Mouse (Mus musculus): ENCODE data around the gene Gm6657. TPM values are rescaled to one million over a fixed set of nuclear protein-coding genes. Genes with fewer than 3 reads are reported as not detected.
A peak's percentile ranks its signal among the peaks of the same experiment; 100 is the strongest.

The Gm6657 gene
- polyA plus RNA-seq, 1 experiment = not detected

- WGBS = 79% methylated on average over 5 of the region's 5 CpGs
- TF ChIP-seq POLR2A (IDR thresholded peaks at IDR 0.05; ENCODE audit: low read depth, low read length) (no peak), CTCF (conservative IDR thresholded peaks at IDR 0.05; ENCODE audit: insufficient read depth, insufficient read length, low read depth, low read length) (no peak)
- Histone ChIP-seq H3K27me3 (replicated peaks; ENCODE audit: control insufficient read depth, insufficient read depth, low read length) (no peaks in the 10 kb centered on the region), H3K4me1 (ENCODE audit: control insufficient read depth, insufficient read depth, low read length) (peaks cover 4% of the 10 kb centered on the region), H3K36me3 (ENCODE audit: control insufficient read depth, insufficient read depth, low read length) (no peaks in the 10 kb centered on the region), H3K4me3 (ENCODE audit: insufficient read depth, low read depth, low read length) (no peak overlapping the region), H3K27ac (ENCODE audit: insufficient read depth, low read depth, low read length) (no peak overlapping the region)
- DNase-seq = no peak
Observed at GRCm38 (mm10) chr12:78203646-78204045, 9.6 kb downstream of the Gm6657 start.

- no peak overlapping the region for H3K4me3 ChIP-seq (ENCODE audit: insufficient read depth, low read depth, low read length)
- peak overlapping the region; percentile 86 for H3K27ac ChIP-seq (ENCODE audit: insufficient read depth, low read depth, low read length)
- no peaks in the 10 kb centered on the region for H3K36me3 ChIP-seq (ENCODE audit: control insufficient read depth, insufficient read depth, low read length)
- peak; percentile 69 for DNase-seq
- 3% methylated on average over 5 of the region's 5 CpGs for WGBS
- H3K27me3 ChIP-seq (replicated peaks; ENCODE audit: control insufficient read depth, insufficient read depth, low read length) = no peaks in the 10 kb centered on the region
- TF ChIP-seq POLR2A (IDR thresholded peaks at IDR 0.05; ENCODE audit: low read depth, low read length) (no peak), CTCF (conservative IDR thresholded peaks at IDR 0.05; ENCODE audit: insufficient read depth, insufficient read length, low read depth, low read length) (peak; percentile 43)
- H3K4me1 ChIP-seq (ENCODE audit: control insufficient read depth, insufficient read depth, low read length) = peaks cover 7% of the 10 kb centered on the region
Observed at GRCm38 (mm10) chr12:78205915-78206570, 12.0 kb downstream of the Gm6657 start.

GRCm38 (mm10) chr12:78206571-78206960 lies 12.5 kb downstream of the Gm6657 start:
- TF ChIP-seq POLR2A (IDR thresholded peaks at IDR 0.05; ENCODE audit: low read depth, low read length) (no peak), CTCF (conservative IDR thresholded peaks at IDR 0.05; ENCODE audit: insufficient read depth, insufficient read length, low read depth, low read length) (no peak)
- Histone ChIP-seq H3K4me1 (ENCODE audit: control insufficient read depth, insufficient read depth, low read length) (peaks cover 7% of the 10 kb centered on the region), H3K27ac (ENCODE audit: insufficient read depth, low read depth, low read length) (peak overlapping the region; percentile 86), H3K27me3 (replicated peaks; ENCODE audit: control insufficient read depth, insufficient read depth, low read length) (no peaks in the 10 kb centered on the region), H3K4me3 (ENCODE audit: insufficient read depth, low read depth, low read length) (no peak overlapping the region), H3K36me3 (ENCODE audit: control insufficient read depth, insufficient read depth, low read length) (no peaks in the 10 kb centered on the region)
- DNase-seq = no peak
- 84% methylated on average over 4 of the region's 4 CpGs for WGBS

- DNase-seq = peak; percentile 56
- H3K36me3 ChIP-seq (ENCODE audit: control insufficient read depth, insufficient read depth, low read length) = no peaks in the 10 kb centered on the region
- TF ChIP-seq CTCF (conservative IDR thresholded peaks at IDR 0.05; ENCODE audit: insufficient read depth, insufficient read length, low read depth, low read length) (no peak), POLR2A (IDR thresholded peaks at IDR 0.05; ENCODE audit: low read depth, low read length) (no peak)
- no peaks in the 10 kb centered on the region for H3K27me3 ChIP-seq (replicated peaks; ENCODE audit: control insufficient read depth, insufficient read depth, low read length)
- no peak overlapping the region for H3K27ac ChIP-seq (ENCODE audit: insufficient read depth, low read depth, low read length)
- H3K4me3 ChIP-seq (ENCODE audit: insufficient read depth, low read depth, low read length) = no peak overlapping the region
- H3K4me1 ChIP-seq (ENCODE audit: control insufficient read depth, insufficient read depth, low read length) = peaks cover 7% of the 10 kb centered on the region
- WGBS = 67% methylated on average over 2 of the region's 2 CpGs
Observed at GRCm38 (mm10) chr12:78209856-78210255, 15.8 kb downstream of the Gm6657 start.

GRCm38 (mm10) chr12:78215490-78215889 lies 21.4 kb downstream of the Gm6657 start:
- peak; percentile 40 for DNase-seq

GRCm38 (mm10) chr12:78219191-78219825 lies 25.3 kb downstream of the Gm6657 start:
- Histone ChIP-seq H3K4me1 (ENCODE audit: control insufficient read depth, insufficient read depth, low read length) (no peaks in the 10 kb centered on the region), H3K27ac (ENCODE audit: insufficient read depth, low read depth, low read length) (no peak overlapping the region), H3K27me3 (replicated peaks; ENCODE audit: control insufficient read depth, insufficient read depth, low read length) (no peaks in the 10 kb centered on the region), H3K36me3 (ENCODE audit: control insufficient read depth, insufficient read depth, low read length) (no peaks in the 10 kb centered on the region), H3K4me3 (ENCODE audit: insufficient read depth, low read depth, low read length) (no peak overlapping the region)
- peak; percentile 41 for DNase-seq
- 63% methylated on average over 4 of the region's 4 CpGs for WGBS
- no peak for TF ChIP-seq CTCF (conservative IDR thresholded peaks at IDR 0.05; ENCODE audit: insufficient read depth, insufficient read length, low read depth, low read length)
- no peak for TF ChIP-seq POLR2A (IDR thresholded peaks at IDR 0.05; ENCODE audit: low read depth, low read length)

More at GRCm38 (mm10) chr12:78215490-78215889, 21.4 kb downstream of the Gm6657 start:
- WGBS = 60% methylated on average over 6 of the region's 6 CpGs
- H3K4me3 ChIP-seq (ENCODE audit: insufficient read depth, low read depth, low read length) = no peak overlapping the region
- no peak overlapping the region for H3K27ac ChIP-seq (ENCODE audit: insufficient read depth, low read depth, low read length)
- no peaks in the 10 kb centered on the region for H3K4me1 ChIP-seq (ENCODE audit: control insufficient read depth, insufficient read depth, low read length)
- H3K36me3 ChIP-seq (ENCODE audit: control insufficient read depth, insufficient read depth, low read length) = no peaks in the 10 kb centered on the region
- TF ChIP-seq CTCF (conservative IDR thresholded peaks at IDR 0.05; ENCODE audit: insufficient read depth, insufficient read length, low read depth, low read length) (no peak), POLR2A (IDR thresholded peaks at IDR 0.05; ENCODE audit: low read depth, low read length) (no peak)
- no peaks in the 10 kb centered on the region for H3K27me3 ChIP-seq (replicated peaks; ENCODE audit: control insufficient read depth, insufficient read depth, low read length)

All from kidney, adult 2 months (tissue).